Mouse (Mus musculus) kidney, adult 2 months (tissue): Measurements from ENCODE around the gene Hsdl1.

Experiments
- CTCF ChIP-seq: fragments of 200-500 bp; conservative IDR thresholded peaks from 2 replicates; pipeline ENCODE4 v1.5.1; 2011; ENCODE audit warnings: low read depth, mild to moderate bottlenecking, control low read depth, low read length, moderate library complexity, mixed read lengths; ENCODE audit not compliant: insufficient read depth, insufficient read length
- POLR2A ChIP-seq: fragments of 200-500 bp; IDR thresholded peaks from one replicate; pipeline ENCODE4 v1.6.1; 2011; ENCODE audit warnings: low read depth, low read length, control low read depth

DNA sequence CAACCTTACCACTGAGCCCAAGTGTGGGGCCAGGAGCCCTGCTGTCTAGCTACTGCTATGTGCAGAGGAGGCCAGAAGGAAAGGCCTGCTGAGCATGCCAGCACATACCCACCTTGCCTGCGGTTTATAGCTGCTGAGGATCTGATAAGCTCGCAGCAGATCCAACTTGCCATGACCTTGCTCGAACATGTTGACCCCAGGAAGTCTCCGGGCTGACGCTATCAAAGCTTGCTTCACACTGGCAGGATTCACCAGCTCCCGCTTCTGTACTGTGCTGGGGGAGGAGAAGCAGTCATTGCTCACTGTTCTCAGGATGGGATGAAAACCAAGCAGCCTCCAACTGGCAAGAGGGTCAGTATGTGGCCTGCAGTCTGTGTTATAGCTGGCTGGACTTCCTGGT is 44.0 kb downstream of the Hsdl1 start:
- TF ChIP-seq CTCF (no peak), POLR2A (no peak)
